Mouse (Mus musculus) common myeloid progenitor, adult 5-6 weeks (primary cell): ENCODE data around the gene Olfr1013. TPM values are rescaled to one million over a fixed set of nuclear protein-coding genes. Genes with fewer than 3 reads are reported as not detected.

Source experiments
- ATAC-seq: replicated peaks from 2 replicates; pipeline ENCODE4 v1.8.0; 2016; ENCODE audit warnings: low read depth, mild to moderate bottlenecking, moderate TSS enrichment, inconsistent platforms; ENCODE audit not compliant: poor library complexity, severe bottlenecking
- total RNA-seq: library from RNA; stranded (forward); fragments of 200-1000, 187-1606 nt; gene quantifications from 2 replicates; pipeline ENCODE4 v1.2.3, GENCODE M21; 2017

The Olfr1013 gene
- total RNA-seq: not detected in 2 replicates

- no peak for ATAC-seq
Measured at GRCm38 (mm10) chr2:85766798-85767197, at the start of gene Olfr1013. TSS of gene Olfr1013 (plus strand) at chr2:85767098.

GRCm38 (mm10) chr2:85725793-85726192, 41.1 kb upstream of the Olfr1013 start:
- ATAC-seq: peak; percentile 90

GRCm38 (mm10) chr2:85753822-85754221, 13.1 kb upstream of the Olfr1013 start:
- ATAC-seq: no peak

GRCm38 (mm10) chr2:85762666-85763065, 4.2 kb upstream of the Olfr1013 start, which contains the start of gene Olfr1012:
TSS of gene Olfr1012 (minus strand) at chr2:85762766.
- no peak for ATAC-seq

GRCm38 (mm10) chr2:85772413-85772812, 5.5 kb downstream of the Olfr1013 start, which contains the start of gene Olfr1014:
TSS of gene Olfr1014 (plus strand) at chr2:85772713.
- no peak for ATAC-seq

GRCm38 (mm10) chr2:85781717-85782116, 14.8 kb downstream of the Olfr1013 start, which contains the start of gene Olfr1015:
TSS of gene Olfr1015 (plus strand) at chr2:85782017.
- ATAC-seq: no peak

GRCm38 (mm10) chr2:85792331-85792730, 25.4 kb downstream of the Olfr1013 start:
- ATAC-seq: no peak

GRCm38 (mm10) chr2:85802444-85802843, 35.5 kb downstream of the Olfr1013 start, which contains the start of gene Olfr1016:
TSS of gene Olfr1016 (minus strand) at chr2:85802544.
- no peak for ATAC-seq

GRCm38 (mm10) chr2:85804501-85804900, 37.6 kb downstream of the Olfr1013 start:
- no peak for ATAC-seq

- ATAC-seq: no peak
Measured at GRCm38 (mm10) chr2:85818179-85818578, 51.3 kb downstream of the Olfr1013 start, which contains the start of gene Olfr1018. TSS of gene Olfr1018 (plus strand) at chr2:85818479.

Other genes starting within 250 kb of the Olfr1013 start
- gene 4833423E24Rik, start 248.1 kb upstream of the Olfr1013 start, total RNA-seq: not detected in 2 replicates
- not detected in 2 replicates for gene Olfr996, start 187.9 kb upstream of the Olfr1013 start, total RNA-seq
- not detected in 2 replicates for gene Olfr998, start 178.2 kb upstream of the Olfr1013 start, total RNA-seq
- gene Olfr1000, start 155.2 kb upstream of the Olfr1013 start, total RNA-seq: not detected in 2 replicates
- gene Olfr1002, start 116.4 kb upstream of the Olfr1013 start, total RNA-seq: not detected in 2 replicates
- not detected in 2 replicates for gene Olfr154, start 102.6 kb upstream of the Olfr1013 start, total RNA-seq
- not detected in 2 replicates for gene Olfr1006, start 88.3 kb upstream of the Olfr1013 start, total RNA-seq
- gene Olfr1008, start 77.7 kb upstream of the Olfr1013 start, total RNA-seq: not detected in 2 replicates
- gene Olfr1009, start 51.7 kb upstream of the Olfr1013 start, total RNA-seq: not detected in 2 replicates
- not detected in 2 replicates for gene Olfr1012, start 4.3 kb upstream of the Olfr1013 start, total RNA-seq
- not detected in 2 replicates for gene Olfr1014, start 5.6 kb downstream of the Olfr1013 start, total RNA-seq
- not detected in 2 replicates for gene Olfr1015, start 14.9 kb downstream of the Olfr1013 start, total RNA-seq
- not detected in 2 replicates for gene Olfr1016, start 35.4 kb downstream of the Olfr1013 start, total RNA-seq
- gene Olfr1018, start 51.4 kb downstream of the Olfr1013 start, total RNA-seq: not detected in 2 replicates
- gene Olfr1019, start 78.4 kb downstream of the Olfr1013 start, total RNA-seq: not detected in 2 replicates
- gene Olfr1020, start 79.9 kb downstream of the Olfr1013 start, total RNA-seq: not detected in 2 replicates
- not detected in 2 replicates for gene Olfr1022, start 101.5 kb downstream of the Olfr1013 start, total RNA-seq
- not detected in 2 replicates for gene Olfr1023, start 118.5 kb downstream of the Olfr1013 start, total RNA-seq
- not detected in 2 replicates for gene Olfr1024, start 138.0 kb downstream of the Olfr1013 start, total RNA-seq
- not detected in 2 replicates for gene Olfr1025-ps1, start 148.1 kb downstream of the Olfr1013 start, total RNA-seq
- not detected in 2 replicates for gene Olfr1026, start 154.5 kb downstream of the Olfr1013 start, total RNA-seq
- gene Olfr1028, start 183.3 kb downstream of the Olfr1013 start, total RNA-seq: not detected in 2 replicates
- gene Olfr1029, start 206.8 kb downstream of the Olfr1013 start, total RNA-seq: not detected in 2 replicates
- not detected in 2 replicates for gene Olfr1030, start 212.2 kb downstream of the Olfr1013 start, total RNA-seq
- gene Olfr1031, start 223.2 kb downstream of the Olfr1013 start, total RNA-seq: not detected in 2 replicates
- not detected in 2 replicates for gene Olfr1032, start 238.4 kb downstream of the Olfr1013 start, total RNA-seq